Mouse (Mus musculus) adrenal gland, postnatal 4 days (tissue): Measurements from ENCODE around the gene Uggt1. TPM values are rescaled to one million over a fixed set of nuclear protein-coding genes. Genes with fewer than 3 reads are reported as not detected.
A peak's percentile ranks its signal among the peaks of the same experiment; 100 is the strongest.

Experiments
- DNase-seq, 2 experiments: peaks; one replicate each; pipeline ENCODE4 v3.0.0; 2021 to 2022; ENCODE audit warnings: low spot score in 2 of 2, mixed read lengths in 2 of 2
- total RNA-seq, 2 experiments: library from RNA; stranded (reverse); gene quantifications; 2 replicates each; pipeline ENCODE4 v1.2.3; 2021

Uggt1 gene
- total RNA-seq, 2 experiments from 2014 or later, result 53.6 to 61.0 TPM

- DNase-seq, result no peak
These were observed 14.1 kb upstream of the Uggt1 start for GRCm38 (mm10) chr1:36258631-36259030.

GRCm38 (mm10) chr1:36257276-36257675 is 12.8 kb upstream of the Uggt1 start:
- no peak for DNase-seq

GRCm38 (mm10) chr1:36255871-36256640 is 11.5 kb upstream of the Uggt1 start:
- DNase-seq, result no peak

- DNase-seq, result no peak
These were observed 10.3 kb upstream of the Uggt1 start for GRCm38 (mm10) chr1:36254635-36255360.

- DNase-seq, result peak in 1 of 2 experiments; percentile 51
These were observed 8.3 kb upstream of the Uggt1 start for GRCm38 (mm10) chr1:36252791-36253190.

GRCm38 (mm10) chr1:36251426-36251825 is 6.9 kb upstream of the Uggt1 start:
- DNase-seq, result no peak

- DNase-seq, result no peak
These were observed 2.2 kb upstream of the Uggt1 start for GRCm38 (mm10) chr1:36246688-36247087.

- no peak for DNase-seq
These were observed 302 bp upstream of the Uggt1 start for GRCm38 (mm10) chr1:36244828-36245215.

- DNase-seq, result no peak
These were observed 968 bp downstream of the Uggt1 start for GRCm38 (mm10) chr1:36243447-36244057.

- no peak for DNase-seq
These were observed 2.6 kb downstream of the Uggt1 start for GRCm38 (mm10) chr1:36241903-36242429.

GRCm38 (mm10) chr1:36240176-36240575 is 4.3 kb downstream of the Uggt1 start:
- no peak for DNase-seq

GRCm38 (mm10) chr1:36239396-36239795 is 5.1 kb downstream of the Uggt1 start:
- DNase-seq, result no peak

- DNase-seq, result no peak
These were observed 8.7 kb downstream of the Uggt1 start for GRCm38 (mm10) chr1:36235855-36236254.

GRCm38 (mm10) chr1:36235057-36235639 is 9.4 kb downstream of the Uggt1 start:
- no peak for DNase-seq

GRCm38 (mm10) chr1:36233218-36233617 is 11.3 kb downstream of the Uggt1 start:
- DNase-seq, result no peak

- no peak for DNase-seq
These were observed 13.4 kb downstream of the Uggt1 start for GRCm38 (mm10) chr1:36230919-36231705.

GRCm38 (mm10) chr1:36228461-36228860 is 16.1 kb downstream of the Uggt1 start:
- DNase-seq, result no peak

GRCm38 (mm10) chr1:36224648-36225047 is 19.9 kb downstream of the Uggt1 start:
- no peak for DNase-seq

GRCm38 (mm10) chr1:36214324-36214723 is 30.2 kb downstream of the Uggt1 start:
- DNase-seq, result no peak

GRCm38 (mm10) chr1:36201739-36202138 is 42.8 kb downstream of the Uggt1 start:
- DNase-seq, result no peak

- no peak for DNase-seq
These were observed 50.0 kb downstream of the Uggt1 start for GRCm38 (mm10) chr1:36194482-36194881.
